Mouse (Mus musculus): Measurements from ENCODE around the gene Slc5a10.

GRCm38 (mm10) chr11:61720636-61721035 is at the start of gene Slc5a10:
- TF ChIP-seq POLR2A (IDR thresholded peaks at IDR 0.05; ENCODE audit: borderline replicate concordance, low read depth, low read length) = no peak
- no peak for TF ChIP-seq CTCF (IDR thresholded peaks at IDR 0.05; ENCODE audit: low read depth, low read length)
